Mouse (Mus musculus) cerebellum, postnatal 4 days (tissue): ENCODE results near the gene Gak.
A peak's percentile ranks its signal among the peaks of the same experiment; 100 is the strongest.

ENCODE experiments used
- DNase-seq, 2 experiments: peaks; one replicate each; pipeline ENCODE4 v3.0.0; 2022; ENCODE audit warnings: low spot score in 2 of 2, mixed read lengths in 1 of 2

Gene Gak

GRCm38 (mm10) chr5:108629634-108630483 is at the start of gene Gak, which contains the start of gene Tmem175:
Gene Gak (minus strand): TSS chr5:108629755.
Gene Tmem175 (plus strand): TSS chr5:108629770.
- peak; percentile 81 to 89 for DNase-seq

DNA sequence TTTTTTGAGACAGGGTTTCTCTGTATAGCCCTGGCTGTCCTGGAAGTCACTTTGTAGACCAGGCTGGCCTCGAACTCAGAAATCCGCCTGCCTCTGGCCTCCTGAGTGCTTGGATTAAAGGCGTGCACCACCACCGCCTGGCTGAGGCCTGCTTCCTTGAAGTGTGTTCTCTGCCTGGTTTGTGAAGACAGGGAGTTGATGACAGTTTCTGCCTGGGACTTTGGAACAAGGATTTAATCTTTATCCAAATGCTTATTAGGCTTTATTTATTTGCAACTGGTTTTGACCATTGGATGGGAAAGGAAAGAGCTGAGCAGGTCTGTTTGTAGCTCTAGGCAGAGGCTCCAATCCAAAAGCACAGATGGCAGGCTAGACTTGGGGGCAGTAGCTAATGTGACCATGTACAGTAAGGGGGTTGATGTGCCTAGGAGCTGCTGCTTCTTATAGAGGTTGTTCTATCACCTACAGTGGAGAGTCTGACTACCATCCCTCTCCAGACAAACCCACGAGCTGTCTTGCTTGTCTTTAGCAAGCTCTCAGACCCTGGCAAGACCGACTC is 48.8 kb upstream of the Gak start:
- no peak for DNase-seq

DNA sequence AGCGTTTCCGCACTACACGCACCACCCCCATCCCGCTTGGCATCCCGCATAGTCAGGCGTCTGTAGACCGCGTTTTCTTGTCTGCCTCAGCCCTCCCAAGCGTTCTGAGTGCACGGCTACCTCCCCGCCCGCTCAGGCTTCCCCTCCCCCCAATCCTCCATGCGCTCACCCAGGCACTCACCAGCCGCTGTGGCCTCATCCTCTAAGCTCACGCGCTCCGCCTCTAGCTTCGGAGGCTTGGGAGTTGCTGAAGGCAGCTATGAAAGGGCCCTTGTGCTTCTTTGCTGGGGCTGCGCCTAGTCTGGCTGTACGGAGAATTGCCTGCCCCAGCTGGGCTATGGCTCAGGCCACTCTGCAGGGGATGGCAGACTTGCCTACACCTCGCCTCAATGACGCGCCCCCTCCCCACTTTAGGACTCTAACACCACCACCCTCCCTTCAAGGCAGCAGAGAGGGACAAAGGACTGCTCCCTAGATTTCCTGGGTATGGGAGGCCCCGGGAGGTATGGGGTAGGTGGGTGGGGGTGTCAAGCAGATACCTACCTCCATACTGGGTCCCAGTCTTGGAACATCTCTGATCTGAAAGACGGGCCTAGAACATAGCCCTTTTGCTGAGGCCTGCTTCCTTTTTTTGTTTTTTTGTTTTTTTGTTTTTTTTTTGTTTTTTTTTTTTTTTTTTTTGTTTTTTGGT is 48.2 kb upstream of the Gak start:
- peak; percentile 50 to 72 for DNase-seq

DNA sequence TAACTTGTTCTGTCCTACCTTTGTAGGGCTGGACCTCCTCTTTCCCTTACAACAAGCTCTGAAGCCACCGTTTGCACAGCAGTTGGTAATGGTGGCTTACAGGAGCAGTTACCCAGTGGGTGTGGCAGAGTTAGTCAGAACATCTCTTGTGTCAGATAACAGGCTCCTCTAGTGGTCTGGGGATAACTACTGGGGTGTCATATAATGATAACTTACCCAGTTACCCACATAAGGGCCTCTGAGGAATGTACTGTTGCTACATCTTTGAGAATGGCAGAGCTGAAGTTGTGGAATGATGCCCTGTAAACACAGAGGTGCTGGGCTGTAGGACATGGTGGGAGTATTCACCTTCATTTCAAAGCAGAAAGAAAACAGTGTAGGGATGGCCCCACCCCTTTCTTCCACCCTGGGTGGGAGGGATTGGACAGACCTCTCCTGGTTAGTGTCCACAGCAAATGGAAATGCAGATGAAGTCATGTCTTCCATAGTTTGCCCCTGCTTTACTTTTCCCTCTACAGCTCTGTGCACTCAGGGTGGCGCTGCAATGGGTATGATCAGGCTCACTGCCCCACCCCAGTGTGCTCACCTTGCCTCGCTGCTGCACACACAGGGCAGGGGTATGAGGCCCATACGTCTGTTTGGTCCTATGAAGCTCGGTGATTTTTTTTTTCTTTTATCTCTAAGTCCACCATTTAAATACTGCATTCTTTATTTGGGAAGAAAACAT is 47.4 kb upstream of the Gak start:
- DNase-seq = no peak

GRCm38 (mm10) chr5:108675251-108675816 is 45.8 kb upstream of the Gak start, which contains the start of gene Slc26a1:
Gene Slc26a1 (minus strand): TSS chr5:108675569.
- DNase-seq = no peak

DNA sequence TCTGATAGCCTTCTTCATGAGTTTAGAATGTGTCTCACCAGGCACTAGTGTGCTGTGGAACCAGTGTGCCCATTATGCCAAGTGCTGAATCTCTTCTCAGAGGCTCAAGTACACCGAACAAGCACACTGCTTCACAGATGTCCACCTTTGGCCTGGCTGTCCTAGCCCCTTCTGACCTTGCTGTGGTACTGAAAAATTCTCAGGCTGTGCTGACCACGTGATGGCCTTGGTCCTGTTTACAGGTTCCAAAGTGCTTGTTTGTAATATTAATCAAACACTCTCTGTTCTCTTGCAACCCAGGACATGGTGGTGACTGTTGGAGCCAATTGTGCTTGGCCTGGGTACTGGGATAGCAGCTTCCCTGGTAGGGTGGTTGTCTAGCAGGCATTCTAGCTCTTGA is 45.1 kb upstream of the Gak start:
- no peak for DNase-seq

DNA sequence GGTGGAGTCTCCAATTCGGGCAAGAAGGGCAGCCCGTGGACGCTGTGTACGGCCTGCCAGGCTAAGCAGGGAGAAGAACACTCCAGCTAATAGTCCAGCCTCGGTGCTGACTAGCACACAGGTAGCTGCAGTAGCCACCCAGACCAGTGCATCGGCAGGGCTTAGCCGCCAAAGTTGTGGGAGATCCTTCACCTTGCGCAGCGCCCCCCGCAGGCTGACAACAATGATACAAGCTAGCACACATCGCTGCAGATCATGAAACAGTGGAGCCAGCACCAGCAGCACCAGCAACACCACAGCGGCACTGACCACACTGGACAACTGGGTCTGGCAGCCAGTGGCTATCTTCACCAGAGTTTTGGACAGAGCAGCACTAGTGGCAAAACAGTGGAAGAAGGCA is 42.2 kb upstream of the Gak start:
- DNase-seq = no peak

- DNase-seq = no peak
These were observed 41.2 kb upstream of the Gak start for GRCm38 (mm10) chr5:108670785-108671184.

DNA sequence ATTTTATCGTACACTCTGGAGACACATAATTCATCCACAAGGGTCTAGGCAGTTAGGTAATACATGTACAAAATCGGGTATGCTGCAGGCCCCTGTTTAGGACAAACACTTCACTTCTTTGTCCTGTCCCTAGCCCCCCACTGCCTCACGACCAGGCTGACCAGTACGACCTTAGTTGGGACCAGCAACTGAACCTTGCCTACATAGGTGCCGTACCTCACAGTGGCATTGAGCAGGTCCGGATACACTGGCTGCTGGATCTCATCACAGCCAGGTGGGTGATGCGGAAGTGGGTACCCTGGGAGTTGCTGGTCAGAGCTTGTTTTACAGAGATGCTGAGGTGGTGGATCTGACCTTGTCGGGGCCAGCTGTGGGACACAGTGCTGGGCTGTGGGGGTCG is 40.4 kb upstream of the Gak start:
- DNase-seq = no peak

GRCm38 (mm10) chr5:108668977-108669936 is 39.7 kb upstream of the Gak start, which contains the start of gene Dgkq:
Gene Dgkq (minus strand): TSS chr5:108669672.
- DNase-seq = peak; percentile 58 to 75

DNA sequence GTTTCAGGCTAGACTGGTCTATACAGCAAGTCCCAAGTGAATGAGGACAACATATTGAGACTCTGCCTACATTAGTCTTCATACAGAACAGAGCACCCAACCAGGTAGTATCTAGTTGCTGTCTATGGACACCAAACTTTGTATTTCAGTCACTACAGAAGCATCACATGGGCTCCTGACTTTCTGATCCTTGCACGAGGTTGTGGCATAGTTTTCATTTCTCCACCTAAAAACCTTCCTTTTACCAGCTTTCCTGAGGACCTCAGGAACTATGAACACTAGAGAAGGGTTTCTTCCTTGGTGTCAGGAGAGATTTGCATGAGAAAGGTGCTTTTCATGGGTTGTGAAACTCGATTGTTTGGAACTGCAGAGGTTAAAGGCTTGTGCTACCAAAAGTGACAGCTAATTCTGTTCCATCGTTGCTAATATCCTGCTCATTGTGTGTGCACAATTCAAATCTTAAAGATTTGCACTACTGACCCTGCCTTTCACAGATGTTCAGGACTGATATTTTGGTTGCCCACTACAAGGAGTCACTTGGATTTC is 38.9 kb upstream of the Gak start:
- DNase-seq = no peak

GRCm38 (mm10) chr5:108667370-108667769 is 37.8 kb upstream of the Gak start:
- DNase-seq = no peak

GRCm38 (mm10) chr5:108665066-108665465 is 35.5 kb upstream of the Gak start:
- DNase-seq = no peak

DNA sequence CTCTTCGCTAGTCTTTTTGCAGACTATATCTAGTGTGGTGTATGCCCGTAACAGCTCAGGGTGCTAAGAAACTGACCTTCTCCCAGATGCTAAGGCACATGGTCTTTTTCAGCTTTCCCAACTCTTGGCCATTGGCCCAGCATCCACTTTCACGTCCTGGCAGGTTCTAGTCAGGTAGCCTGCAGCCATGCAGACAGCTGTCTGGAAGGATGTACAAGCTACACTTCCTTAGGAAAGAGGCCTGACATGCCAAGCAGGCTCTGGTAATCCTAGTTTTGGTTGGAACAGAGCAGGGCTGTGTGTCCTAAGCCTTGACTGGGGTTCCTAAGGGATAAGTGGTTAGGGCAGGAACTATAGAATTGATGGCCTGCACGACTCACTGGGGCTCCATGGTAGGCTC is 33.2 kb upstream of the Gak start:
- no peak for DNase-seq

GRCm38 (mm10) chr5:108660632-108661268 is 31.2 kb upstream of the Gak start:
- peak; percentile 75 to 85 for DNase-seq

DNA sequence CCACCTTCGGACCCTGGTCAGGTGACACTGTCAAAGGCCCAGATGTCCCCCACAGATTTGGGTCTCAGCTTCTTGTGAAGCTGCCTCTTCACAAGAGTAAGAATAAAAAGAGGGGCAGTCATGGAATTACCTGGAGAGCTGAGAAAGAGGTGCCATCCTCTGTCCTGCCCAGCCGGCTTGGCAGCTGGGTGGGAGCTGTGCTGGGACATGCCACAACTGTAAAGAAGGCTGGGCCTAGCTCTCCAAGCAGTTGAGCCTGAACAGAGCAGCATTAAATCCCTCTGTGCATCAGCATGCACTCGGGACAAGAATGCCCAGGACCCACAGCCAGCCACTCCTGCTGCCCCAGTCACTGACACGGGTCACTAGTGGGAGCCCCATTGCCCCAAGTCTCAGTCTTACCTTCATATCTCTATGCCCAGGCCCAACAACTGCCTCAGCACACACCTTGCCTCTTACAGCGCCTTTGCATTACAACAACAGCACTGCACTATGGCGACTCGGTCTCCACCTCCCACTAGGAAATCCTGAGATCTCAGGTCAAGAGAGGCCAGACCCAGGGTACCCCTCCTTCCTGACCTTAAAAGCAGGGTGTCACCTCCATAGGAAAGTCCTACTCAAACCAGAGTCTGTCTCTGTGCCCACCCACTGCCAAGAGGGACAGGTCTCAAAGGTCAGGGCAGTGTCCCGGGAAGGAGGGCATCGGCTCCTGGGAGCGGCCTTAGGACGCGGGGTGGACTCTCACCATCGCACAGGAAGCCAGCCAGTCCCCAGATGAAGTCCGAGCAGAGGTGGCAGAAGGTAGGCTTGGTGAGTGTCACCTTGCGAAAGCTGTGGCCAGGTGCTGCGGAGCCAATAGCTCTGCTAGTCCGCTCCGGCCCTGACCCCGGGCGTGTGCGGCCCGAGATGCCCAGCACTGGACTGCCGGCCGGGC is 30.4 kb upstream of the Gak start, which contains the start of gene Idua:
Idua (plus strand) TSS at position 634 of the 934 bp plus-strand sequence.
- no peak for DNase-seq

GRCm38 (mm10) chr5:108658611-108659010 is 29.1 kb upstream of the Gak start:
- no peak for DNase-seq

DNA sequence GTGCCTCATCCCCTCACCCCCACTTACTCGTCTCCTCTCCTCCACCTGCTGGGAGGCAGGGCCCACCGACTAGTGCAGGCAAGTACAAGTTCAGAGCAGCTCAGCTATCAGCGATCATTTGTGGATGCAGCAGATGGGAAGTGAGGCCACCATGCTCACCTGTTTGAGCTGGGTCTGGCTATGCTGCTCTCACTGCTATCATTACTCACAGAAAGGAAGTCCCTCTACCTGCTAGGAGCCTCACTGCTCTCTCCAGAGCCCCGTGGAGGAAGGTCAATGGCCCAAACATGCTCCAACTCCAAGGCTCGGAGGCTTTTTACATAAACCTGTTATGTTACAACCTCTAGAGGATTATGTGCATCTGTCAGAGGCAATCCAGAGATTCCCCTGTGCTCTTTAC is 27.9 kb upstream of the Gak start:
- DNase-seq = no peak
